Comparison of ENCODE assay signal across 8 mouse cellular contexts in genomic region chr3:127553720-127554043, GRCm38 (mm10). TPM values are rescaled to one million over a fixed set of nuclear protein-coding genes. Genes with fewer than 3 reads are reported as not detected.
DNase-seq lines count a peak whose midpoint lies in the region; ATAC-seq and TF ChIP-seq lines count a peak whose summit lies in the region.

No protein-coding gene starts in this region.

- ATAC-seq in heart, embryonic 13.5 days (ENCODE audit: extremely low read depth, insufficient number of reproducible peaks, low FRiP score, low TSS enrichment), result no peak
- ATAC-seq in hindbrain, embryonic 12.5 days (ENCODE audit: low FRiP score), result no peak

- peak overlapping the region; percentile 83 for H3K4me2 ChIP-seq in heart, embryonic 13.5 days
- H3K4me2 ChIP-seq in hindbrain, embryonic 12.5 days (replicated peaks), result peak overlapping the region; percentile 71

- H3K36me3 ChIP-seq in heart, embryonic 13.5 days, result peaks cover 31% of the 10 kb centered on the region
- H3K36me3 ChIP-seq in ES-E14 (ENCODE audit: control insufficient read depth, insufficient read depth, low read length, poor library complexity, severe bottlenecking), result no peaks in the 10 kb centered on the region
- H3K36me3 ChIP-seq in hindbrain, embryonic 12.5 days, result peaks cover 10% of the 10 kb centered on the region; the same call in 1 of the 2 replicates
- H3K36me3 ChIP-seq in midbrain, embryonic 10.5 days, result peaks cover 31% of the 10 kb centered on the region

- H3K9me3 ChIP-seq in heart, embryonic 13.5 days, result no peaks in the 10 kb centered on the region
- no peaks in the 10 kb centered on the region for H3K9me3 ChIP-seq in ES-E14 (ENCODE audit: control insufficient read depth, insufficient read depth, low read depth, low read length)
- no peaks in the 10 kb centered on the region for H3K9me3 ChIP-seq in hindbrain, embryonic 12.5 days (replicated peaks)
- H3K9me3 ChIP-seq in midbrain, embryonic 10.5 days (replicated peaks), result no peaks in the 10 kb centered on the region

- H3K27me3 ChIP-seq in heart, embryonic 13.5 days (replicated peaks), result no peaks in the 10 kb centered on the region
- H3K27me3 ChIP-seq in hindbrain, embryonic 12.5 days, result no peaks in the 10 kb centered on the region
- no peaks in the 10 kb centered on the region for H3K27me3 ChIP-seq in midbrain, embryonic 10.5 days (ENCODE audit: low read depth, poor library complexity, severe bottlenecking)

- H3K27ac ChIP-seq in heart, embryonic 13.5 days (replicated peaks), result peak overlapping the region; percentile 59; the same call in 1 of the 2 replicates
- H3K27ac ChIP-seq in ES-E14 (ENCODE audit: insufficient read depth, low read depth, low read length, poor library complexity, severe bottlenecking), result no peak overlapping the region
- no peak overlapping the region for H3K27ac ChIP-seq in hindbrain, embryonic 12.5 days
- peak overlapping the region; percentile 96 for H3K27ac ChIP-seq in midbrain, embryonic 10.5 days (replicated peaks)

- in situ Hi-C loops in ES-E14 (cut with MboI; ENCODE audit: low sequenced_read_pairs in 2 of 2, unreplicated experiment in 2 of 2), result loop anchor here in 1 of 2 experiments (5.0 kb wide), 1 partner anchor 101 kb away; no protein-coding TSS in a partner anchor

- intact Hi-C loops in heart, postnatal 14 days (cut with DNase I), result loop anchor here (2.0 to 10.0 kb wide), 2 partner anchors 231 to 369 kb away; no protein-coding TSS in a partner anchor

- WGBS in heart, embryonic 13.5 days, result 0% methylated on average over 4 of the region's 4 CpGs
- 2% methylated on average over 4 of the region's 4 CpGs for WGBS in hindbrain, embryonic 12.5 days
- 2% methylated on average over 4 of the region's 4 CpGs for WGBS in midbrain, embryonic 10.5 days

- peak overlapping the region; percentile 83 for H3K4me3 ChIP-seq in heart, embryonic 13.5 days
- peak overlapping the region; percentile 95 for H3K4me3 ChIP-seq in ES-E14 (ENCODE audit: insufficient read depth in 1 of 2, low read depth in 1 of 2, low read length in 2 of 2, poor library complexity in 1 of 2, severe bottlenecking in 1 of 2)
- H3K4me3 ChIP-seq in hindbrain, embryonic 12.5 days, result peak overlapping the region; percentile 71
- H3K4me3 ChIP-seq in midbrain, embryonic 10.5 days, result peak overlapping the region; percentile 80

- peaks cover 20% of the 10 kb centered on the region for H3K4me1 ChIP-seq in heart, embryonic 13.5 days
- peaks cover 2 to 10% of the 10 kb centered on the region in 2 experiments; a peak in 1 of 4 replicates for H3K4me1 ChIP-seq in ES-E14 (ENCODE audit: control insufficient read depth in 2 of 2, insufficient read depth in 2 of 2, low read length in 2 of 2, poor library complexity in 1 of 2)
- H3K4me1 ChIP-seq in hindbrain, embryonic 12.5 days, result peaks cover 9% of the 10 kb centered on the region
- H3K4me1 ChIP-seq in midbrain, embryonic 10.5 days, result peaks cover 21% of the 10 kb centered on the region

- DNase-seq in heart, postnatal 14 days, result no peak
- no peak for DNase-seq in ES-E14 (ENCODE audit: low read depth, low spot score)
- no peak for DNase-seq in midbrain, embryonic 10.5 days (ENCODE audit: low spot score)
- DNase-seq in cerebellum, adult 18-20 months, result no peak
- no peak for DNase-seq in gastrocnemius, postnatal 10 days
- DNase-seq in spleen, adult 12 weeks (ENCODE audit: low spot score), result no peak

- H3K9ac ChIP-seq in heart, embryonic 13.5 days, result peak overlapping the region; percentile 88
- H3K9ac ChIP-seq in ES-E14 (ENCODE audit: insufficient read depth, low read depth, low read length, poor library complexity, severe bottlenecking), result peak overlapping the region; percentile 88
- H3K9ac ChIP-seq in hindbrain, embryonic 12.5 days, result peak overlapping the region; percentile 56

TF ChIP-seq in ES-E14, 5 proteins besides CTCF, POLR2A, EP300 and RAD21:
- TF ChIP-seq ZC3H11A (IDR thresholded peaks at IDR 0.05; ENCODE audit: borderline replicate concordance, low read depth, low read length), result no peak

RNA-seq across cellular contexts. Expression of gene Zgrf1, which starts 0.4 kb away (rescaled TPM):
- polyA plus RNA-seq in heart, embryonic 13.5 days (2015; fragmentation: Nextera tagmentation; extraction: Ambion mirVana), result 6.8 and 8.1 TPM in 2 replicates
- 1 to 10 TPM in 1 of 2 experiments, under 1 TPM in 1; 0.74 to 1.6 TPM for total RNA-seq in heart, postnatal 14 days (2021)
- total RNA-seq in ES-E14 (2012; rRNA removed), result 16.2 and 17.0 TPM in 2 replicates
- 9.7 and 10.8 TPM in 2 replicates for polyA plus RNA-seq in hindbrain, embryonic 12.5 days (2016; fragmentation: Nextera tagmentation; extraction: Ambion mirVana)
- polyA plus RNA-seq in midbrain, embryonic 10.5 days (2016; fragmentation: Nextera tagmentation; extraction: Ambion mirVana), result 20.8 and 20.9 TPM in 2 replicates
- total RNA-seq in gastrocnemius, postnatal 10 days (2021), result 1 to 10 TPM; 2.4 to 3.5 TPM

RNA-seq across cellular contexts. Expression of gene Larp7, which starts 0.5 kb away (rescaled TPM):
- polyA plus RNA-seq in heart, embryonic 13.5 days (2015; fragmentation: Nextera tagmentation; extraction: Ambion mirVana), result 50.9 and 53.7 TPM in 2 replicates
- 10 to 100 TPM; 18.1 to 22.9 TPM for total RNA-seq in heart, postnatal 14 days (2021)
- total RNA-seq in ES-E14 (2012; rRNA removed), result 20.4 and 39.1 TPM in 2 replicates
- polyA plus RNA-seq in hindbrain, embryonic 12.5 days (2016; fragmentation: Nextera tagmentation; extraction: Ambion mirVana), result 49.8 and 55.6 TPM in 2 replicates
- polyA plus RNA-seq in midbrain, embryonic 10.5 days (2016; fragmentation: Nextera tagmentation; extraction: Ambion mirVana), result 80.5 and 86.2 TPM in 2 replicates
- total RNA-seq in gastrocnemius, postnatal 10 days (2021), result 10 to 100 TPM; 15.3 to 19.5 TPM

RNA-seq across cellular contexts. Expression of gene Ank2, which starts 54.5 kb away (rescaled TPM):
- polyA plus RNA-seq in heart, embryonic 13.5 days (2015; fragmentation: Nextera tagmentation; extraction: Ambion mirVana), result 25.0 and 27.6 TPM in 2 replicates
- 100 to 1,000 TPM; 313 to 315 TPM for total RNA-seq in heart, postnatal 14 days (2021)
- 12.9 and 15.2 TPM in 2 replicates for total RNA-seq in ES-E14 (2012; rRNA removed)
- polyA plus RNA-seq in hindbrain, embryonic 12.5 days (2016; fragmentation: Nextera tagmentation; extraction: Ambion mirVana), result 131 and 138 TPM in 2 replicates
- 40.4 and 60.8 TPM in 2 replicates for polyA plus RNA-seq in midbrain, embryonic 10.5 days (2016; fragmentation: Nextera tagmentation; extraction: Ambion mirVana)
- total RNA-seq in gastrocnemius, postnatal 10 days (2021), result 100 to 1,000 TPM; 136 to 145 TPM

Comparison
In these comparisons a context has a peak if more than half of its experiments do, and no peak if none do; other contexts are left out.
1. H3K27ac ChIP-seq: peak in heart, embryonic 13.5 days (single experiment) and midbrain, embryonic 10.5 days (single experiment); none in ES-E14 (single experiment) and hindbrain, embryonic 12.5 days (single experiment).
2. Peak in every context shown above with its lines, with median percentiles within 50 percentile points of each other: H3K4me3 ChIP-seq and H3K9ac ChIP-seq.